Mouse (Mus musculus) pancreas, adult 10 weeks (tissue): ENCODE results near the gene Tas2r115. TPM values are rescaled to one million over a fixed set of nuclear protein-coding genes. Genes with fewer than 3 reads are reported as not detected.

Source experiments
- polyA plus RNA-seq: library from polyadenylated mRNA; stranded (reverse); fragments of 350-450 nt; fragmentation: Illumina TruSeq; extraction: RNeasy Lipid Tissue Mini Kit (QIAGEN cat#74804); gene quantifications from one replicate; pipeline ENCODE4 v1.2.3, GENCODE M21; 2015; ENCODE audit warnings: low read depth, low replicate concordance; ENCODE audit not compliant: insufficient read depth

The Tas2r115 gene
- not detected for polyA plus RNA-seq

GRCm38 (mm10) chr6:132737935-132738334 lies at the start of gene Tas2r115:
Gene Tas2r115, minus strand, starts transcription at chr6:132738035.

GRCm38 (mm10) chr6:132778062-132778461 lies 40.2 kb upstream of the Tas2r115 start, which contains the start of gene Tas2r136:
Gene Tas2r136, minus strand, starts transcription at chr6:132778162.

GRCm38 (mm10) chr6:132761831-132762230 lies 24.0 kb upstream of the Tas2r115 start, which contains the start of gene Tas2r102:
Gene Tas2r102, plus strand, starts transcription at chr6:132762131.

GRCm38 (mm10) chr6:132754430-132754829 lies 16.6 kb upstream of the Tas2r115 start, which contains the start of gene Tas2r124:
Gene Tas2r124, plus strand, starts transcription at chr6:132754730.

GRCm38 (mm10) chr6:132711828-132712227 lies 26.0 kb downstream of the Tas2r115 start, which contains the start of gene Tas2r122:
Gene Tas2r122, minus strand, starts transcription at chr6:132711928.

GRCm38 (mm10) chr6:132700907-132701306 lies 36.9 kb downstream of the Tas2r115 start, which contains the start of gene Tas2r121:
Gene Tas2r121, minus strand, starts transcription at chr6:132701007.

Other genes starting within 250 kb of the Tas2r115 start
- not detected for gene Prh1, start 168.2 kb downstream of the Tas2r115 start, polyA plus RNA-seq
- gene Prp2, start 142.1 kb downstream of the Tas2r115 start, polyA plus RNA-seq = not detected
- not detected for gene A630073D07Rik, start 86.5 kb downstream of the Tas2r115 start, polyA plus RNA-seq
- not detected for gene Tas2r120, start 81.1 kb downstream of the Tas2r115 start, polyA plus RNA-seq
- gene Tas2r121, start 37.0 kb downstream of the Tas2r115 start, polyA plus RNA-seq = not detected
- not detected for gene Tas2r122, start 26.1 kb downstream of the Tas2r115 start, polyA plus RNA-seq
- not detected for gene Tas2r124, start 16.7 kb upstream of the Tas2r115 start, polyA plus RNA-seq
- not detected for gene Tas2r102, start 24.1 kb upstream of the Tas2r115 start, polyA plus RNA-seq
- not detected for gene Tas2r136, start 40.1 kb upstream of the Tas2r115 start, polyA plus RNA-seq
- not detected for gene Tas2r117, start 64.8 kb upstream of the Tas2r115 start, polyA plus RNA-seq
- gene Tas2r123, start 109.1 kb upstream of the Tas2r115 start, polyA plus RNA-seq = not detected
- not detected for gene Tas2r116, start 117.4 kb upstream of the Tas2r115 start, polyA plus RNA-seq
- not detected for gene Tas2r110, start 130.0 kb upstream of the Tas2r115 start, polyA plus RNA-seq
- not detected for gene Tas2r113, start 155.0 kb upstream of the Tas2r115 start, polyA plus RNA-seq
- gene Tas2r125, start 171.6 kb upstream of the Tas2r115 start, polyA plus RNA-seq = not detected
- not detected for gene Tas2r129, start 213.1 kb upstream of the Tas2r115 start, polyA plus RNA-seq
- gene Tas2r131, start 219.9 kb upstream of the Tas2r115 start, polyA plus RNA-seq = not detected
- not detected for gene Tas2r109, start 242.9 kb upstream of the Tas2r115 start, polyA plus RNA-seq